Mouse (Mus musculus) kidney, adult 18-20 months (tissue): ENCODE results near the gene Polrmt.

Experiments used
- DNase-seq: peaks from one replicate; pipeline ENCODE4 v3.0.0; 2021

Polrmt gene

GRCm38 (mm10) chr10:79745898-79746773 is at the start of gene Polrmt:
Polrmt (minus strand) TSS chr10:79746581.
- peak; percentile 94 for DNase-seq

- DNase-seq = no peak
Measured at GRCm38 (mm10) chr10:79795905-79796304, 49.5 kb upstream of the Polrmt start.

- peak; percentile 87 for DNase-seq
Measured at GRCm38 (mm10) chr10:79794491-79794931, 48.1 kb upstream of the Polrmt start.

GRCm38 (mm10) chr10:79793738-79794490 is 47.5 kb upstream of the Polrmt start:
- DNase-seq = peak; percentile 61

GRCm38 (mm10) chr10:79793051-79793737 is 46.8 kb upstream of the Polrmt start, which contains the start of gene Palm:
Palm (plus strand) TSS chr10:79793572.
- peak; percentile 92 for DNase-seq

GRCm38 (mm10) chr10:79792339-79793040 is 46.1 kb upstream of the Polrmt start:
- DNase-seq = no peak

GRCm38 (mm10) chr10:79790861-79791260 is 44.5 kb upstream of the Polrmt start, which contains the start of gene Prss57:
Prss57 (minus strand) TSS chr10:79790961.
- DNase-seq = no peak

GRCm38 (mm10) chr10:79789581-79789980 is 43.2 kb upstream of the Polrmt start:
- DNase-seq = no peak

- DNase-seq = peak; percentile 91
Measured at GRCm38 (mm10) chr10:79788386-79789158, 42.2 kb upstream of the Polrmt start.

- DNase-seq = peak; percentile 47
Measured at GRCm38 (mm10) chr10:79783920-79784800, 37.8 kb upstream of the Polrmt start.

GRCm38 (mm10) chr10:79783050-79783449 is 36.7 kb upstream of the Polrmt start:
- no peak for DNase-seq

- no peak for DNase-seq
Measured at GRCm38 (mm10) chr10:79781956-79782355, 35.6 kb upstream of the Polrmt start.

- no peak for DNase-seq
Measured at GRCm38 (mm10) chr10:79781139-79781538, 34.8 kb upstream of the Polrmt start.

- no peak for DNase-seq
Measured at GRCm38 (mm10) chr10:79780664-79781015, 34.3 kb upstream of the Polrmt start.

- DNase-seq = peak; percentile 99
Measured at GRCm38 (mm10) chr10:79779784-79780663, 33.6 kb upstream of the Polrmt start.

- no peak for DNase-seq
Measured at GRCm38 (mm10) chr10:79779193-79779592, 32.8 kb upstream of the Polrmt start.

GRCm38 (mm10) chr10:79778006-79778405 is 31.6 kb upstream of the Polrmt start:
- peak; percentile 48 for DNase-seq

- peak; percentile 46 for DNase-seq
Measured at GRCm38 (mm10) chr10:79777103-79777531, 30.7 kb upstream of the Polrmt start, which contains the start of gene Fstl3. Fstl3 (plus strand) TSS chr10:79777272.
